Mouse (Mus musculus) ZHBTc4 (cell line): ENCODE measurements around the gene Aqp7.
"Not testable (repeated sequence)": the region's sequence is repeated elsewhere in the genome, so short reads cannot be mapped to it uniquely, and the experiment has no call there.

Source experiments
- DNase-seq: peaks from one replicate; pipeline ENCODE4 v3.0.0-alpha.2; 2011; ENCODE audit warnings: low read depth, low spot score

Gene Aqp7

GRCm38 (mm10) chr4:41047524-41048271, at the start of gene Aqp7:
Aqp7 (minus strand) TSS chr4:41048139.
- no peak for DNase-seq

GRCm38 (mm10) chr4:41097381-41097780, 49.4 kb upstream of the Aqp7 start:
- DNase-seq, result no peak

- DNase-seq, result no peak
These were observed 48.9 kb upstream of the Aqp7 start for GRCm38 (mm10) chr4:41096794-41097193.

- no peak for DNase-seq
These were observed 48.2 kb upstream of the Aqp7 start for GRCm38 (mm10) chr4:41096169-41096568.

GRCm38 (mm10) chr4:41094361-41094760, 46.4 kb upstream of the Aqp7 start:
- DNase-seq, result no peak

GRCm38 (mm10) chr4:41092958-41093357, 45.0 kb upstream of the Aqp7 start:
- no peak for DNase-seq

- peak; percentile 93 for DNase-seq
These were observed 43.5 kb upstream of the Aqp7 start for GRCm38 (mm10) chr4:41091391-41091790.

- no peak for DNase-seq
These were observed 41.8 kb upstream of the Aqp7 start for GRCm38 (mm10) chr4:41089705-41090104.

- no peak for DNase-seq
These were observed 41.2 kb upstream of the Aqp7 start for GRCm38 (mm10) chr4:41089189-41089588.

- DNase-seq, result no peak
These were observed 39.7 kb upstream of the Aqp7 start for GRCm38 (mm10) chr4:41087459-41088298.

- DNase-seq, result peak; percentile 73
These were observed 39.0 kb upstream of the Aqp7 start for GRCm38 (mm10) chr4:41086947-41087346.

- no peak for DNase-seq
These were observed 36.9 kb upstream of the Aqp7 start for GRCm38 (mm10) chr4:41084819-41085218.

- DNase-seq, result not testable (repeated sequence)
These were observed 34.9 kb upstream of the Aqp7 start for GRCm38 (mm10) chr4:41082803-41083202.

GRCm38 (mm10) chr4:41081733-41082132, 33.8 kb upstream of the Aqp7 start:
- no peak for DNase-seq

GRCm38 (mm10) chr4:41078726-41079125, 30.8 kb upstream of the Aqp7 start:
- DNase-seq, result no peak

GRCm38 (mm10) chr4:41074461-41074860, 26.5 kb upstream of the Aqp7 start:
- no peak for DNase-seq

GRCm38 (mm10) chr4:41073008-41073817, 25.3 kb upstream of the Aqp7 start:
- no peak for DNase-seq

- no peak for DNase-seq
These were observed 23.8 kb upstream of the Aqp7 start for GRCm38 (mm10) chr4:41071500-41072429.

GRCm38 (mm10) chr4:41065196-41065595, 17.3 kb upstream of the Aqp7 start:
- DNase-seq, result no peak

- DNase-seq, result peak; percentile 85
These were observed 16.1 kb upstream of the Aqp7 start for GRCm38 (mm10) chr4:41063894-41064673.
